9 mouse cellular contexts compared by ENCODE assay signal in genomic region chr2:122148242-122148917, GRCm38 (mm10). TPM values are rescaled to one million over a fixed set of nuclear protein-coding genes. Genes with fewer than 3 reads are reported as not detected.
DNase-seq lines count a peak whose midpoint lies in the region; ATAC-seq and TF ChIP-seq lines count a peak whose summit lies in the region.
"Had no signal": no experiment of that assay in that cellular context is flagged by ENCODE, and none has a peak within 500 bp of the region (broad histone marks: within the 10 kb centered on the region; RNA-seq: fewer than 3 reads in every experiment).

No protein-coding gene starts in this region.

- peak overlapping the region; percentile 79 for H3K4me3 ChIP-seq in heart, adult 2 months
- H3K4me3 ChIP-seq in liver, adult 2 months (ENCODE audit: insufficient read depth, low read depth, low read length): peak overlapping the region; percentile 86
- H3K4me3 ChIP-seq in midbrain, embryonic 16.5 days (ENCODE audit: low read depth, low read length): peak overlapping the region; percentile 68

- peak; percentile 52; the same call in 1 of the 2 replicates for TF ChIP-seq EP300 in heart, adult 2 months (IDR thresholded peaks at IDR 0.05; ENCODE audit: insufficient read depth, low read depth, low read length)

- H3K79me2 ChIP-seq in heart, adult 2 months (replicated peaks; ENCODE audit: control insufficient read depth, insufficient read depth, low read length): peaks cover 2% of the 10 kb centered on the region
- H3K79me2 ChIP-seq in liver, adult 2 months (ENCODE audit: control insufficient read depth, insufficient read depth, low read length): peaks cover 35% of the 10 kb centered on the region; the same call in 1 of the 2 replicates

- TF ChIP-seq POLR2A in heart, adult 2 months (IDR thresholded peaks at IDR 0.05; ENCODE audit: insufficient read depth, low read depth, low read length): peak; percentile 43; the same call in 1 of the 2 replicates
- no peak for TF ChIP-seq POLR2A in liver, adult 2 months (IDR thresholded peaks at IDR 0.05; ENCODE audit: extremely low read depth, insufficient read depth, low read length)

- intact Hi-C loops in heart, adult 2 months (cut with DNase I): loop anchor here (1.0 kb wide), 1 partner anchor 30 kb away; the partner anchor contains the start of gene Spg11

- H3K9me3 ChIP-seq in midbrain, embryonic 16.5 days (replicated peaks; ENCODE audit: control insufficient read depth, low read length, poor library complexity, severe bottlenecking): no peaks in the 10 kb centered on the region

- H3K27me3 ChIP-seq in heart, adult 2 months (ENCODE audit: control insufficient read depth, insufficient read depth, low read length): no peaks in the 10 kb centered on the region
- no peaks in the 10 kb centered on the region for H3K27me3 ChIP-seq in liver, adult 2 months (ENCODE audit: control insufficient read depth, insufficient read depth, low read length)
- H3K27me3 ChIP-seq in midbrain, embryonic 16.5 days (ENCODE audit: control insufficient read depth, insufficient read depth, low read depth, low read length): no peaks in the 10 kb centered on the region; the same call in 1 of the 2 replicates
- no peaks in the 10 kb centered on the region for H3K27me3 ChIP-seq in splenic B cell, adult 2 months (ENCODE audit: control insufficient read depth, insufficient read depth, low read length, poor library complexity, severe bottlenecking)

- H3K27ac ChIP-seq in heart, adult 2 months: peak overlapping the region; percentile 96
- H3K27ac ChIP-seq in liver, adult 2 months (replicated peaks; ENCODE audit: insufficient read depth, low read depth, low read length): peak overlapping the region; percentile 96
- no peak overlapping the region for H3K27ac ChIP-seq in midbrain, embryonic 16.5 days (ENCODE audit: low read length)

- peak; percentile 22 for DNase-seq in embryo, embryonic 10 days (ENCODE audit: low spot score)
- DNase-seq in embryo, embryonic 9.5 days (ENCODE audit: extremely low spot score): no peak
- DNase-seq in embryo, embryonic 10.5 days (ENCODE audit: low spot score): peak; percentile 34
- peak; percentile 73 to 86 for DNase-seq in heart, adult 2 months
- DNase-seq in kidney, adult 11 months: peak; percentile 81
- DNase-seq in liver, adult 2 months (ENCODE audit: extremely low read depth, low read depth, low spot score): peak; percentile 73
- peak; percentile 92 for DNase-seq in splenic B cell, adult 2 months (ENCODE audit: low read depth, low spot score)

- TF ChIP-seq CTCF in heart, adult 2 months (IDR thresholded peaks at IDR 0.05): no peak
- no peak for TF ChIP-seq CTCF in liver, adult 2 months (IDR thresholded peaks at IDR 0.05; ENCODE audit: low read depth, low read length)

- peak overlapping the region; percentile 85 for H3K4me2 ChIP-seq in midbrain, embryonic 16.5 days (ENCODE audit: low read length)

- peaks cover 8% of the 10 kb centered on the region for H3K4me1 ChIP-seq in heart, adult 2 months (ENCODE audit: control insufficient read depth, insufficient read depth, low read length)
- peaks cover 30% of the 10 kb centered on the region for H3K4me1 ChIP-seq in liver, adult 2 months (ENCODE audit: control insufficient read depth, insufficient read depth, low read length)
- peaks cover 4% of the 10 kb centered on the region for H3K4me1 ChIP-seq in midbrain, embryonic 16.5 days (ENCODE audit: control insufficient read depth, insufficient read depth, low read length)

- peak overlapping the region; percentile 87 for H3K9ac ChIP-seq in heart, adult 2 months (ENCODE audit: low read depth, low read length)
- H3K9ac ChIP-seq in liver, adult 2 months (ENCODE audit: low read depth, low read length): peak overlapping the region; percentile 90
- H3K9ac ChIP-seq in midbrain, embryonic 16.5 days (ENCODE audit: low read depth, low read length): peak overlapping the region; percentile 76

- ATAC-seq in midbrain, embryonic 16.5 days: no peak

- peaks cover 23% of the 10 kb centered on the region for H3K36me3 ChIP-seq in heart, adult 2 months (ENCODE audit: control insufficient read depth, insufficient read depth, low read length)
- peaks cover 34% of the 10 kb centered on the region for H3K36me3 ChIP-seq in liver, adult 2 months (ENCODE audit: control insufficient read depth, insufficient read depth, low read length)
- no peaks in the 10 kb centered on the region for H3K36me3 ChIP-seq in midbrain, embryonic 16.5 days (ENCODE audit: control insufficient read depth, insufficient read depth, low read length)
- H3K36me3 ChIP-seq in splenic B cell, adult 2 months (ENCODE audit: control insufficient read depth, insufficient read depth, low read length, poor library complexity, severe bottlenecking): peaks cover 11% of the 10 kb centered on the region

- WGBS in heart, adult 2 months: 28% methylated on average over 18 of the region's 18 CpGs
- under 1% methylated on average over 18 of the region's 18 CpGs for WGBS in liver, adult 2 months
- 37% methylated on average over 18 of the region's 18 CpGs for WGBS in midbrain, embryonic 16.5 days

RNA-seq across cellular contexts. Expression of gene B2m, which starts 0.9 kb away (rescaled TPM):
- 100 to 1,000 TPM; 201 to 240 TPM for total RNA-seq in heart, adult 2 months (2021)
- polyA plus RNA-seq in heart, adult 2 months (2012; rRNA removed): 400 and 574 TPM in 2 replicates
- total RNA-seq in liver, adult 2 months (2014; rRNA removed): 1,301 and 1,615 TPM in 2 replicates
- polyA plus RNA-seq in liver, adult 2 months (2012; rRNA removed): 2,279 and 2,555 TPM in 2 replicates
- polyA plus RNA-seq in midbrain, embryonic 16.5 days (2015; fragmentation: Nextera tagmentation; extraction: Ambion mirVana): 68.3 and 72.7 TPM in 2 replicates

RNA-seq across cellular contexts. Expression of gene Trim69, which starts 12.1 kb away (rescaled TPM):
- not detected for total RNA-seq in heart, adult 2 months (2021)
- 0.15 TPM in 1 of 2 replicates, not detected in the other for polyA plus RNA-seq in heart, adult 2 months (2012; rRNA removed)
- 0.09 and 0.13 TPM in 2 replicates for total RNA-seq in liver, adult 2 months (2014; rRNA removed)
- 0.07 TPM in 1 of 2 replicates, not detected in the other for polyA plus RNA-seq in liver, adult 2 months (2012; rRNA removed)
- polyA plus RNA-seq in midbrain, embryonic 16.5 days (2015; fragmentation: Nextera tagmentation; extraction: Ambion mirVana): not detected in 2 replicates
- total RNA-seq: left cerebral cortex, postnatal 36 days had no signal

RNA-seq across cellular contexts. Expression of gene Spg11, which starts 30.2 kb away (rescaled TPM):
- total RNA-seq in heart, adult 2 months (2021): 10 to 100 TPM; 10.8 to 11.3 TPM
- polyA plus RNA-seq in heart, adult 2 months (2012; rRNA removed): 3.8 and 6.7 TPM in 2 replicates
- 9.3 and 10.5 TPM in 2 replicates for total RNA-seq in liver, adult 2 months (2014; rRNA removed)
- 4.0 and 4.3 TPM in 2 replicates for polyA plus RNA-seq in liver, adult 2 months (2012; rRNA removed)
- 7.3 and 8.1 TPM in 2 replicates for polyA plus RNA-seq in midbrain, embryonic 16.5 days (2015; fragmentation: Nextera tagmentation; extraction: Ambion mirVana)

RNA-seq across cellular contexts. Expression of gene Patl2, which starts 37.6 kb away (rescaled TPM):
- not detected for total RNA-seq in heart, adult 2 months (2021)
- polyA plus RNA-seq in heart, adult 2 months (2012; rRNA removed): not detected in 2 replicates
- total RNA-seq in liver, adult 2 months (2014; rRNA removed): 0.09 TPM in 1 of 2 replicates, not detected in the other
- not detected in 2 replicates for polyA plus RNA-seq in liver, adult 2 months (2012; rRNA removed)
- not detected in 2 replicates for polyA plus RNA-seq in midbrain, embryonic 16.5 days (2015; fragmentation: Nextera tagmentation; extraction: Ambion mirVana)
- total RNA-seq: left cerebral cortex, postnatal 36 days had no signal

RNA-seq across cellular contexts. Expression of gene Terb2, which starts 37.7 kb away (rescaled TPM):
- not detected for total RNA-seq in heart, adult 2 months (2021)
- not detected in 2 replicates for polyA plus RNA-seq in heart, adult 2 months (2012; rRNA removed)
- total RNA-seq in liver, adult 2 months (2014; rRNA removed): not detected in 2 replicates
- polyA plus RNA-seq in liver, adult 2 months (2012; rRNA removed): not detected in 2 replicates
- polyA plus RNA-seq in midbrain, embryonic 16.5 days (2015; fragmentation: Nextera tagmentation; extraction: Ambion mirVana): not detected in 2 replicates
- total RNA-seq: left cerebral cortex, postnatal 36 days had no signal
